Mouse (Mus musculus): ENCODE results near the gene Alox5. TPM values are rescaled to one million over a fixed set of nuclear protein-coding genes. Genes with fewer than 3 reads are reported as not detected.

The Alox5 gene
- polyA plus RNA-seq, 1 experiment, result 1.5 TPM

DNA sequence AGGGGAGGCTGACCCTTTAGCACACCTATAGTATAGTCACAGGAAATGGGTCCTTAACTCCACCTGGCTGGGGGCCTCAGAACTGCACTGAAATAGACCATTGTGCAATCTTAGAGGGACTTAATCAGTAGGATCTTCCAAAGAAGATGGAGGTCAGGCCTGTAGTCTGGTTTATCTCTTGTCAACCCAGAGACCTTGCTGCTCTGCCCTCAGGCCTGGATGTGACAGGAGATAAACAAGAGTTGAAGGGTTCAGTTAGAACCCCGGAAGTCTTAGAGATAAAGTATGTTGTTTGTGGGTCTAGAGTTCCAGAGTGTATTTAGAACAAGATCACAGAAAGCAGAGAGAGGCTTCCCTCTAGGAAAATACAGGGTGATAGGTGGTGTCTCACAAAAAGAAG is 4.5 kb downstream of the Alox5 start:
- no peak overlapping the region for H3K4me3 ChIP-seq (ENCODE audit: insufficient read depth, low read length)
- H3K4me1 ChIP-seq (ENCODE audit: control insufficient read depth, insufficient read depth, low read length), result no peaks in the 10 kb centered on the region
- H3K27ac ChIP-seq (ENCODE audit: insufficient read depth, low read length), result no peak overlapping the region
- TF ChIP-seq CTCF (IDR thresholded peaks at IDR 0.05; ENCODE audit: extremely low read depth, insufficient read depth, low read length) (no peak), POLR2A (IDR thresholded peaks at IDR 0.05; ENCODE audit: extremely low read depth, insufficient read depth, low read length) (no peak)

DNA sequence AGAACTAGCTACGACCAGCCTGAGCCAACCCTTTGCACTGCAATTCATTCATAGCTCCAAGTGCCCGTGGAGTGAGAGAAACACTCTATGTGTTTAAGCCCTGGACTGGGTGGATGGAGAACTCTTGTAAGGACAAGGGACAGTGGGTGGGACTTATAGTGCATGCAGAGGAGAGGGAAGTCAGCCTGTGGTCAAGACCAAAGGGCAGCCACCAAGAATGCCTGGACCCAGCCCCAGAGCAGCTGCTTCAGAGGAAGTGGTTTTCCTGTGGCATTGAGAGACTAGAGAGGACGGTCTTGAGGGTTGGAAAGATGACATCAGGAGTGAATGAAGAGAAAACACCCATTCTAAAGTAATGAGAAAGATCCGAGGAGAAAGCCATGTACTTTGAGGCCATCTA is 5.2 kb downstream of the Alox5 start:
- Histone ChIP-seq H3K4me3 (ENCODE audit: insufficient read depth, low read length) (no peak overlapping the region), H3K27ac (ENCODE audit: insufficient read depth, low read length) (no peak overlapping the region), H3K4me1 (ENCODE audit: control insufficient read depth, insufficient read depth, low read length) (no peaks in the 10 kb centered on the region)
- TF ChIP-seq POLR2A (IDR thresholded peaks at IDR 0.05; ENCODE audit: extremely low read depth, insufficient read depth, low read length) (no peak), CTCF (IDR thresholded peaks at IDR 0.05; ENCODE audit: extremely low read depth, insufficient read depth, low read length) (no peak)

DNA sequence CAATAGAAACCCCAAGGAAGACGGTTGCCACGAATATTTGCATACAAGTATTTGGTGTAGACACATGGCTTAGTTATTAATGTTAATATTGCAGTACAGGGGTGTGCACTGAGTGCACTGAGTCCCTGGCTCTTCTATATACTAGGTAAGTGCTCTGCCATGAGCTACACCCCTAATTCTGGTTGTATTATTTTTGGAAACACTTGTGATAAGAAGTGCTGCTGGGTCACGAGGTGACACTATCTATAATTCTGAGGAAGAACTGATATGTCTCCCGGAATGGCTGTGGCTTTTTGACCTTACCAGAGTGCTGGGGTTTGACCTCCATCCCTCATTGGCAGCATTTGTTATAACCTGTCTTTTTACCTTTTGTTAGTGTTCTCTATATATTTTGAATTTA is 20.1 kb downstream of the Alox5 start:
- TF ChIP-seq CTCF (IDR thresholded peaks at IDR 0.05; ENCODE audit: extremely low read depth, insufficient read depth, low read length) (no peak), POLR2A (IDR thresholded peaks at IDR 0.05; ENCODE audit: extremely low read depth, insufficient read depth, low read length) (no peak)
- H3K4me1 ChIP-seq (ENCODE audit: control insufficient read depth, insufficient read depth, low read length), result no peaks in the 10 kb centered on the region

GRCm38 (mm10) chr6:116440447-116440846 is 20.5 kb downstream of the Alox5 start:
- TF ChIP-seq CTCF (IDR thresholded peaks at IDR 0.05; ENCODE audit: extremely low read depth, insufficient read depth, low read length), result no peak
- TF ChIP-seq POLR2A (IDR thresholded peaks at IDR 0.05; ENCODE audit: extremely low read depth, insufficient read depth, low read length), result no peak
- no peak overlapping the region for H3K4me3 ChIP-seq (ENCODE audit: insufficient read depth, low read length)
- H3K4me1 ChIP-seq (ENCODE audit: control insufficient read depth, insufficient read depth, low read length), result no peaks in the 10 kb centered on the region
- H3K27ac ChIP-seq (ENCODE audit: insufficient read depth, low read length), result no peak overlapping the region

More for the DNA sequence above, 20.1 kb downstream of the Alox5 start:
- H3K27ac ChIP-seq (ENCODE audit: insufficient read depth, low read length), result no peak overlapping the region
- H3K4me3 ChIP-seq (ENCODE audit: insufficient read depth, low read length), result no peak overlapping the region

- Histone ChIP-seq H3K27ac (ENCODE audit: insufficient read depth, low read length) (no peak overlapping the region), H3K4me3 (ENCODE audit: insufficient read depth, low read length) (no peak overlapping the region), H3K4me1 (ENCODE audit: control insufficient read depth, insufficient read depth, low read length) (no peaks in the 10 kb centered on the region)
- TF ChIP-seq POLR2A (IDR thresholded peaks at IDR 0.05; ENCODE audit: extremely low read depth, insufficient read depth, low read length), result no peak
- TF ChIP-seq CTCF (IDR thresholded peaks at IDR 0.05; ENCODE audit: extremely low read depth, insufficient read depth, low read length), result no peak
Observed at GRCm38 (mm10) chr6:116439531-116439930, 21.4 kb downstream of the Alox5 start.

DNA sequence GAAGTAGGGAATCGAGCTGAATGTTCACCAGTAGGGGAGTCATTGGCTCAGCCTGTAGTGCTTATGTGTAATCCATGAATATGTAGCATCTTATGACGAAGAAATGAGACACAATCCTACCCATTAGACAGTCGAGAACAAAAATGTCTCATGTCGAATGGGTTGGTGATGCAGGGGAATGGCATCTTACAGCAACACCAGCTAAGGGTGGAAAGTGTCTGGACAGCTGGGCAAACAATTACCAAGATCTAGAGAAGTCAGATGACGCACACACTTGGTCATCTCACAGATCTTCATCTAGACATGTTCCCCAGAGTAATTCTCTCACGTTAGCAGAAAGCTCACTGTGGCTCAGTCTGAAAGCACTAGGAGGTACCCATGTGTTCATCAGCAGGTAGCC is 22.1 kb downstream of the Alox5 start:
- Histone ChIP-seq H3K27ac (ENCODE audit: insufficient read depth, low read length) (no peak overlapping the region), H3K4me1 (ENCODE audit: control insufficient read depth, insufficient read depth, low read length) (no peaks in the 10 kb centered on the region)
- TF ChIP-seq POLR2A (IDR thresholded peaks at IDR 0.05; ENCODE audit: extremely low read depth, insufficient read depth, low read length) (no peak), CTCF (IDR thresholded peaks at IDR 0.05; ENCODE audit: extremely low read depth, insufficient read depth, low read length) (no peak)

DNA sequence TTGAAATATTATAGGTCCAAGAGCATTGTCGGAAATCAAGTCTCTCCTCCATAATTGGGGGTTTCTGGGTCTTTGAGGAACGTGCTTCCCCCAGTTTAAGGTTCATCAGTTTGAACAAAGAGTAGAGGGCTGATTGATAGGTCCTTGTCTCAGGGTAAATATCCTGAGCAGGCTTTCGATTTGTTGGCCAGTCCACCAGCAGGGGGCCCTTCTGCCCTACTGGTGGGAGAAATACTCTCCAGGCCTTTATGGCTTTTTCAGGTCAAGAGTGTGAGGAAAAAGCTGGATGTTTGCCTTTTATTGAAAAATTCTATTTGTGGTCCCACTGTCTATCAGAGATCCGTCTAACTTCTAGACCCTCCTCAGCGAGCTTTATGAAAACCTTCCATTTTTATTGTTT is 32.7 kb downstream of the Alox5 start:
- Histone ChIP-seq H3K4me1 (ENCODE audit: control insufficient read depth, insufficient read depth, low read length) (no peaks in the 10 kb centered on the region), H3K27ac (ENCODE audit: insufficient read depth, low read length) (no peak overlapping the region), H3K4me3 (ENCODE audit: insufficient read depth, low read length) (no peak overlapping the region)
- TF ChIP-seq CTCF (IDR thresholded peaks at IDR 0.05; ENCODE audit: extremely low read depth, insufficient read depth, low read length), result peak; percentile 35; the same call in 1 of the 2 replicates
- no peak for TF ChIP-seq POLR2A (IDR thresholded peaks at IDR 0.05; ENCODE audit: extremely low read depth, insufficient read depth, low read length)

More for the DNA sequence above, 22.1 kb downstream of the Alox5 start:
- H3K4me3 ChIP-seq (ENCODE audit: insufficient read depth, low read length), result no peak overlapping the region

GRCm38 (mm10) chr6:116427552-116427951 is 33.4 kb downstream of the Alox5 start:
- no peaks in the 10 kb centered on the region for H3K4me1 ChIP-seq (ENCODE audit: control insufficient read depth, insufficient read depth, low read length)
- TF ChIP-seq POLR2A (IDR thresholded peaks at IDR 0.05; ENCODE audit: extremely low read depth, insufficient read depth, low read length), result no peak
- TF ChIP-seq CTCF (IDR thresholded peaks at IDR 0.05; ENCODE audit: extremely low read depth, insufficient read depth, low read length), result no peak
- H3K27ac ChIP-seq (ENCODE audit: insufficient read depth, low read length), result no peak overlapping the region
- H3K4me3 ChIP-seq (ENCODE audit: insufficient read depth, low read length), result no peak overlapping the region

GRCm38 (mm10) chr6:116423664-116424063 is 37.3 kb downstream of the Alox5 start:
- TF ChIP-seq CTCF (IDR thresholded peaks at IDR 0.05; ENCODE audit: extremely low read depth, insufficient read depth, low read length) (peak; percentile 64), POLR2A (IDR thresholded peaks at IDR 0.05; ENCODE audit: extremely low read depth, insufficient read depth, low read length) (no peak)
- H3K27ac ChIP-seq (ENCODE audit: insufficient read depth, low read length), result no peak overlapping the region
- H3K4me3 ChIP-seq (ENCODE audit: insufficient read depth, low read length), result no peak overlapping the region
- H3K4me1 ChIP-seq (ENCODE audit: control insufficient read depth, insufficient read depth, low read length), result no peaks in the 10 kb centered on the region

DNA sequence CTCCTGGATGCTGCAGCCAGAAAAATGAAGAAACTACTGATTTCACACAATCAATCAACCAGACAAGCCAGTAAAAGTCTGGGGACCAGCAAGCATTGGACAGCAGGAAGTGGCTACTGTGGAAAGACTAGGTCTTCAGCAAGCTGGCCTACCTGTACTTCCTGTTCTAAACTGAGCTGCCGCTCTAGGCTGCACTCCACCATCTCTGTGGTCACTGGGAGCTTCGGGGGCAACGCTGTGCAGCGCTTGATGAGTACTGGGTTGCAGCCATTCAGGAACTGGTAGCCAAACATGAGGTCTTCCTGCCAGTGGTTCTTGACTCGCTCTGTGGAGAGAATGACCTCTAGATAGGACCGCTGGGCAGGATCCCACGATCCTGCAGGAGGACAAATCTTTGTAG is 38.0 kb downstream of the Alox5 start:
- no peak overlapping the region for H3K27ac ChIP-seq (ENCODE audit: insufficient read depth, low read length)
- no peaks in the 10 kb centered on the region for H3K4me1 ChIP-seq (ENCODE audit: control insufficient read depth, insufficient read depth, low read length)
- H3K4me3 ChIP-seq (ENCODE audit: insufficient read depth, low read length), result no peak overlapping the region
- TF ChIP-seq POLR2A (IDR thresholded peaks at IDR 0.05; ENCODE audit: extremely low read depth, insufficient read depth, low read length), result no peak
- no peak for TF ChIP-seq CTCF (IDR thresholded peaks at IDR 0.05; ENCODE audit: extremely low read depth, insufficient read depth, low read length)

Measured in cortical plate, adult 2 months (tissue).